Mouse (Mus musculus): ENCODE results near the gene Myzap.

Gene Myzap

GRCm38 (mm10) chr9:71550176-71550575 lies 42.0 kb downstream of the Myzap start:
- in situ Hi-C loops (cut with MboI, MseI): no loop called here

GRCm38 (mm10) chr9:71547704-71548275 lies 44.4 kb downstream of the Myzap start:
- in situ Hi-C loops (cut with MboI, MseI): loop anchor here (5.0 kb wide), 2 partner anchors 70 to 75 kb away; no protein-coding TSS in a partner anchor

GRCm38 (mm10) chr9:71544831-71545230 lies 47.3 kb downstream of the Myzap start:
- in situ Hi-C loops (cut with MboI, MseI): loop anchor here (5.0 kb wide), 2 partner anchors 72 to 77 kb away; no protein-coding TSS in a partner anchor

- in situ Hi-C loops (cut with MboI, MseI): no loop called here
These were observed 48.5 kb downstream of the Myzap start for GRCm38 (mm10) chr9:71543443-71544222.

GRCm38 (mm10) chr9:71542292-71542691 lies 49.9 kb downstream of the Myzap start:
- in situ Hi-C loops (cut with MboI, MseI): no loop called here

- in situ Hi-C loops (cut with MboI, MseI): no loop called here
These were observed 51.4 kb downstream of the Myzap start for GRCm38 (mm10) chr9:71540739-71541138.

GRCm38 (mm10) chr9:71535730-71536129 lies 56.4 kb downstream of the Myzap start:
- in situ Hi-C loops (cut with MboI, MseI): loop anchor here in 1 of 2 experiments (10.0 kb wide), 1 partner anchor 209 kb away; no protein-coding TSS in a partner anchor

- in situ Hi-C loops (cut with MboI, MseI): loop anchor here in 1 of 2 experiments (10.0 kb wide), 1 partner anchor 210 kb away; no protein-coding TSS in a partner anchor
These were observed 57.1 kb downstream of the Myzap start for GRCm38 (mm10) chr9:71535036-71535435.

GRCm38 (mm10) chr9:71529960-71530359 lies 62.2 kb downstream of the Myzap start:
- in situ Hi-C loops (cut with MboI, MseI): loop anchor here in 1 of 2 experiments (10.0 kb wide), 1 partner anchor 215 kb away; no protein-coding TSS in a partner anchor

- in situ Hi-C loops (cut with MboI, MseI): no loop called here
These were observed 64.7 kb downstream of the Myzap start for GRCm38 (mm10) chr9:71527438-71527837.

- in situ Hi-C loops (cut with MboI, MseI): no loop called here
These were observed 68.3 kb downstream of the Myzap start for GRCm38 (mm10) chr9:71523901-71524300.

GRCm38 (mm10) chr9:71519836-71520235 lies 72.3 kb downstream of the Myzap start:
- in situ Hi-C loops (cut with MboI, MseI): loop anchor here in 1 of 2 experiments (5.0 kb wide), 1 partner anchor 68 kb away; no protein-coding TSS in a partner anchor

GRCm38 (mm10) chr9:71517487-71517886 lies 74.7 kb downstream of the Myzap start:
- in situ Hi-C loops (cut with MboI, MseI): loop anchor here in 1 of 2 experiments (5.0 kb wide), 1 partner anchor 65 kb away; no protein-coding TSS in a partner anchor

- in situ Hi-C loops (cut with MboI, MseI): loop anchor here in 1 of 2 experiments (5.0 kb wide), 1 partner anchor 64 kb away; no protein-coding TSS in a partner anchor
These were observed 76.3 kb downstream of the Myzap start for GRCm38 (mm10) chr9:71515862-71516261.

GRCm38 (mm10) chr9:71513566-71513965 lies 78.6 kb downstream of the Myzap start:
- in situ Hi-C loops (cut with MboI, MseI): no loop called here

GRCm38 (mm10) chr9:71512899-71513298 lies 79.3 kb downstream of the Myzap start:
- in situ Hi-C loops (cut with MboI, MseI): no loop called here

GRCm38 (mm10) chr9:71498391-71499182 lies 93.6 kb downstream of the Myzap start:
- in situ Hi-C loops (cut with MboI, MseI): loop anchor here in 1 of 2 experiments (10.0 kb wide), 1 partner anchor 906 kb away; no protein-coding TSS in a partner anchor

- in situ Hi-C loops (cut with MboI, MseI): loop anchor here in 1 of 2 experiments (10.0 kb wide), 1 partner anchor 908 kb away; no protein-coding TSS in a partner anchor
These were observed 95.5 kb downstream of the Myzap start for GRCm38 (mm10) chr9:71496637-71497036.

GRCm38 (mm10) chr9:71493771-71494170 lies 98.4 kb downstream of the Myzap start:
- in situ Hi-C loops (cut with MboI, MseI): loop anchor here in 1 of 2 experiments (10.0 kb wide), 1 partner anchor 911 kb away; no protein-coding TSS in a partner anchor

- in situ Hi-C loops (cut with MboI, MseI): loop anchor here in 1 of 2 experiments (10.0 kb wide), 1 partner anchor 912 kb away; no protein-coding TSS in a partner anchor
These were observed 99.7 kb downstream of the Myzap start for GRCm38 (mm10) chr9:71492296-71493025.
